Mouse (Mus musculus) liver, embryonic 14.5 days (tissue): ENCODE data around the gene Trpv4. TPM values are rescaled to one million over a fixed set of nuclear protein-coding genes. Genes with fewer than 3 reads are reported as not detected.

Source experiments
- ATAC-seq: fragments of 200-750 bp; cut with Nextera tagmentation; 2 replicates; pipeline ENCODE4 v1.8.0; 2017; ENCODE audit warnings: moderate number of reproducible peaks, mild to moderate bottlenecking, moderate library complexity; ENCODE audit not compliant: insufficient read depth
- DNase-seq, 3 experiments: peaks; one replicate each; pipeline ENCODE4 v3.0.0-alpha.2; 2012 to 2013; ENCODE audit warnings: low read depth in 3 of 3, low spot score in 3 of 3
- H3K27ac ChIP-seq: fragments of 300-500 bp; sonication (generic); 2 replicates; pipeline ENCODE4 v1.5.1; 2014; ENCODE audit warnings: moderate library complexity, mild to moderate bottlenecking, control low read depth, inconsistent platforms
- H3K27me3 ChIP-seq: fragments of 300-500 bp; sonication (generic); 2 replicates; pipeline ENCODE4 v1.6.1; 2014; ENCODE audit warnings: mild to moderate bottlenecking, low read length, moderate library complexity; ENCODE audit not compliant: control insufficient read depth, insufficient read depth
- H3K36me3 ChIP-seq: fragments of 300-500 bp; sonication (generic); replicated peaks from 2 replicates; pipeline ENCODE4 v1.6.1; 2014; ENCODE audit warnings: low read depth; ENCODE audit not compliant: control insufficient read depth, insufficient read depth
- H3K4me1 ChIP-seq, 2 experiments: fragments of 200-500 bp in 1 of 2; fragments of 300-500 bp in 1 of 2; sonication (generic) in 1 of 2; replicated peaks; 2 replicates each; pipeline ENCODE4 v1.6.1; 2012 to 2014; ENCODE audit warnings: antibody characterized with exemption in 1 of 2, inconsistent platforms in 1 of 2, low read length in 1 of 2; ENCODE audit not compliant: control insufficient read depth in 2 of 2, insufficient read depth in 2 of 2
- H3K4me2 ChIP-seq: fragments of 300-500 bp; sonication (generic); 2 replicates; pipeline ENCODE4 v1.6.1; 2014; ENCODE audit warnings: low read depth, mild to moderate bottlenecking, control low read depth, moderate library complexity
- H3K4me3 ChIP-seq, 2 experiments: fragments of 200-500 bp in 1 of 2; fragments of 300-500 bp in 1 of 2; sonication (generic) in 1 of 2; 2 replicates each; pipeline ENCODE4 v1.5.1; 2012 to 2014; ENCODE audit warnings: low read depth in 2 of 2, low read length in 2 of 2, mild to moderate bottlenecking in 2 of 2, control low read depth in 1 of 2, inconsistent platforms in 1 of 2, moderate library complexity in 1 of 2; ENCODE audit not compliant: insufficient read depth in 1 of 2
- H3K9ac ChIP-seq: fragments of 300-500 bp; sonication (generic); replicated peaks from 2 replicates; pipeline ENCODE4 v1.6.1; 2014; ENCODE audit warnings: mild to moderate bottlenecking, control low read depth, moderate library complexity
- H3K9me3 ChIP-seq: fragments of 300-500 bp; sonication (generic); 2 replicates; pipeline ENCODE4 v1.6.1; 2016; ENCODE audit warnings: low read length, mixed read lengths; ENCODE audit not compliant: control insufficient read depth
- CTCF ChIP-seq: IDR thresholded peaks from 2 replicates; pipeline ENCODE4 v1.5.1; 2016; ENCODE audit warnings: antibody characterized with exemption, low read depth, control low read depth
- EP300 ChIP-seq: IDR thresholded peaks from 2 replicates; pipeline ENCODE4 v1.6.1; 2016; ENCODE audit warnings: antibody characterized with exemption, low read depth
- WGBS: fragments of 180-500 bp; shearing (Covaris S2); extraction: QIAGEN DNeasy Blood & Tissue Kit; methylation state at CpG from one replicate; pipeline ENCODE4 v1.1.7; 2014; ENCODE audit not compliant: insufficient replicate concordance; 5-methylcytosine and 5-hydroxymethylcytosine counted together
- polyA plus RNA-seq, 2 experiments: library from polyadenylated mRNA; depleted of rRNA in 1 of 2; stranded (reverse) in 1 of 2; unstranded in 1 of 2; fragments of >200 nt; fragmentation: Nextera tagmentation in 1 of 2; extraction: Ambion mirVana in 1 of 2; gene quantifications; 2 replicates each; pipeline versions ENCODE4 v1.2.1 to v1.2.3; 2012 to 2014

Gene Trpv4
- polyA plus RNA-seq, 2 experiments = 0.14 to 0.22 TPM

DNA sequence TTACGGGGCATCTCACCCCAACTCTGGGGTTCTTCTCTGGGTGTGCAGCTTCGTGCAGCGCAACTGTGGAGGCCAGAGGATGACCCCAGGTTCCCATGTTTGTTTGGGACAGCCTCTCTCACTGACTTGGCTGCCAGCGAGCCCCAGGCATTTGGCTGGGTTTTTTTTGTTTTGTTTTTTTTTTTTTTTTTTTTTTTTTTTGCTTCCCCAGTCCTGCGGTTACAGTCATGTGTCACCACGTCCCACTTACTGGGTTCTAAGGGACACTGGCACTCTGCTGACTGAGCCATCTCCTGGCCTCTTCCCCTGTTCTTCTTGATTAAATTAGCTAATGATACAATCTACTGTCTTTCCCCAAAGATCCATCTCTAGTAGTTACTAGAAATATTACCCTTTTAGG, 60.6 kb downstream of the Trpv4 start:
- TF ChIP-seq CTCF (no peak), EP300 (no peak)
- WGBS = 36% methylated on average over 6 of the region's 6 CpGs
- H3K9me3 ChIP-seq = no peaks in the 10 kb centered on the region
- H3K4me1 ChIP-seq = peaks cover 0 to 24% of the 10 kb centered on the region in 2 experiments; a peak in 2 of 4 replicates
- H3K27me3 ChIP-seq = no peaks in the 10 kb centered on the region
- H3K36me3 ChIP-seq = no peaks in the 10 kb centered on the region
- H3K9ac ChIP-seq = no peak overlapping the region
- H3K27ac ChIP-seq = no peak overlapping the region
- H3K4me2 ChIP-seq = no peak overlapping the region
- ATAC-seq (no peak), DNase-seq (no peak)
- no peak overlapping the region for H3K4me3 ChIP-seq

DNA sequence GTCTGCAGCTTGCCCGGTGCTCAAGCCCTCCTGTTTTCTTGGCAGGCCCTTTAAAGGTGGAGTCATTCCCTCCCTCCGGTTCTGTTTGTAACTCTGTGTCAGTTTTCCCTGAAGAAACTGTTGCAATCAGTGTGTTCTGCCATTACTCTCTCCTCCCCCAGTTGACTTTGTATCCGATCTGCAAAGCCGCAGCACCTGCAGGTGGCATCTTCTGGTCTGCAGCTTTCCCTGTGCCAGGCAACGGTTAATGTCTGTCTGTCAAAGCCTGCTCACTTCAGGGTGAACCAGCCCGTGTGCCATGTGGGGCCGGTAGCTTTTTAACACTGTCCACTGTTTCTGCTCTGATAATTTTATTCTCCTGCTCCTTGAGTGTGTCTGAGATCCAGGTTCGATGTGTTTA, 61.0 kb downstream of the Trpv4 start:
- H3K4me1 ChIP-seq = peaks cover 0 to 24% of the 10 kb centered on the region in 2 experiments; a peak in 2 of 4 replicates
- no peaks in the 10 kb centered on the region for H3K36me3 ChIP-seq
- no peaks in the 10 kb centered on the region for H3K27me3 ChIP-seq
- no peak overlapping the region for H3K4me2 ChIP-seq
- TF ChIP-seq CTCF (no peak), EP300 (no peak)
- no peak overlapping the region for H3K27ac ChIP-seq
- H3K9ac ChIP-seq = no peak overlapping the region
- no peak overlapping the region for H3K4me3 ChIP-seq
- ATAC-seq (no peak), DNase-seq (no peak)
- WGBS = 43% methylated on average over 8 of the region's 8 CpGs
- no peaks in the 10 kb centered on the region for H3K9me3 ChIP-seq

DNA sequence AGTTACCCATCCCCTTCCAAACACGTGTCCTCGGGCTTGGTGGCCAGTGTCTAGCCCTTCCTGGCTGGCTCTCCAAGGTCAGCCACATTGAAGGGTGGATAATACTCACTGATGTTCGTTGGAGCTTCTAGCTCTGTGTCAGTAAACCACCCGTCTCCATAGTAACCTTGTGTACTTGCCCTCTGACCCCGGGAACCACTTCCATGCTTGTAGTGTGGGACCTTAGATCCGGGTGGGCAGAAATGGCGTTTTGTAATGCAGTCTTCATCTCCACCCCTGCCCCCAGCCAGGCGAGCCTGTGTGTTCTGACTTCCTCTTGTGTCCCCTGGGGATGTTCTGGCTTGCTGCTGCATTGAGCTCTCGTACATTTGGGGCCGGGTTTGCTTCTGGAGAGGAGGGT, 61.6 kb downstream of the Trpv4 start:
- Histone ChIP-seq H3K36me3 (no peaks in the 10 kb centered on the region), H3K9me3 (no peaks in the 10 kb centered on the region), H3K27me3 (no peaks in the 10 kb centered on the region), H3K4me1 (peaks cover 0 to 30% of the 10 kb centered on the region in 2 experiments; a peak in 2 of 4 replicates), H3K4me2 (peak overlapping the region; percentile 27; the same call in 1 of the 2 replicates), H3K4me3 (no peak overlapping the region), H3K9ac (no peak overlapping the region), H3K27ac (no peak overlapping the region)
- TF ChIP-seq EP300 = no peak
- no peak for TF ChIP-seq CTCF
- 12% methylated on average over 10 of the region's 10 CpGs for WGBS
- peak; percentile 40; the same call in 1 of the 2 replicates for ATAC-seq
- DNase-seq = no peak

DNA sequence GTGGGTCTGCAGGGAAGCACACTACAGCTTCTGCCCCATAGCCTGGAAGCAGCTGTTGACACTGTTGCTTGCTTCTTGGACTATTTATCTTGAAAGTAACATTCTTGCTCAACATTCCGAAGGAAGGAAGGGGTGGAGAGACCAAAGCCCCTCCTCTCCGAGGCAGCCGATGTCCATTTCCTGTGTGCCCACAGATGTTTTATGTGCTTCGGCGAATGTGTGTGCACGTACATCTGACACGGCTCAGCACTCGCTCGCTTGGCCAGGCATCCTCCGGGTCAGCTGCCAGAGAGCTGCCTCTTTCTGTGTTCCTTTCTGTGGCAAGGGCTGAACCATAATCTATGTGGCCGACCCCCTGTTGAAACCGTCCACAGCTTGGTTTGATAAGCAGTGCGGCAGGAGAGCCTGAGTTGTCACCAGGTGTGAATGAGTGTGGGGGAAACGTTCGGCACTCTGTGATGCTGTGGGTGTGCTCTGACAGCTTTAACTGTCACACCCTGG, 63.4 kb downstream of the Trpv4 start:
- no peak for DNase-seq
- Histone ChIP-seq H3K4me3 (no peak overlapping the region), H3K27me3 (no peaks in the 10 kb centered on the region), H3K9ac (no peak overlapping the region), H3K36me3 (no peaks in the 10 kb centered on the region), H3K9me3 (no peaks in the 10 kb centered on the region), H3K27ac (no peak overlapping the region), H3K4me2 (no peak overlapping the region; the same call in 1 of the 2 replicates), H3K4me1 (peaks cover 7 to 48% of the 10 kb centered on the region in 2 experiments)
- no peak for ATAC-seq
- WGBS = 5% methylated on average over 15 of the region's 15 CpGs
- TF ChIP-seq EP300 = no peak
- no peak for TF ChIP-seq CTCF

DNA sequence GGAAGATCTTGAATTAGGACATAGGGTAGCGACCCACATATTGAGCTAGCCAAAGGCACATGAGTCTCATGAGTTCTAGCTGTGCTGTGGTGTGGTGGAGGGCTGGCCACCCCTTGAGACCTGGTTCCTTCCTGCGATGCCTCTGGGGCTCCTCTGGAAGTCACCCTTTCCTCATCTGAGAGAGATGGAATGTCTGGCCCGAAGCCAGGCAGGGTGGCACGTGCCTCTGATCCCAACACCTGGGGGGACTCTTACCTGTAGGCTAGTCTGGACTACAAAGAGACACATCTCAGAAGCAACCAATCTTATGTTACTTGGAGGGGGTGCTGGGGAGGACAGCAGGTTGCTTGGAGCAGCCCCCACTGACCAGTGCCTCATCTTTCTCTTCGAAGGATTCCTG, 64.3 kb downstream of the Trpv4 start:
- H3K4me2 ChIP-seq = no peak overlapping the region
- peaks cover 7 to 48% of the 10 kb centered on the region in 2 experiments for H3K4me1 ChIP-seq
- no peak for TF ChIP-seq EP300
- no peak for TF ChIP-seq CTCF
- ATAC-seq (no peak), DNase-seq (no peak)
- H3K27me3 ChIP-seq = no peaks in the 10 kb centered on the region
- H3K9ac ChIP-seq = no peak overlapping the region
- H3K9me3 ChIP-seq = no peaks in the 10 kb centered on the region
- no peak overlapping the region for H3K27ac ChIP-seq
- no peak overlapping the region for H3K4me3 ChIP-seq
- 63% methylated on average over 5 of the region's 5 CpGs for WGBS
- no peaks in the 10 kb centered on the region for H3K36me3 ChIP-seq
